Mouse (Mus musculus): ENCODE measurements around the gene Gm9.
"Not testable (repeated sequence)": the region's sequence is repeated elsewhere in the genome, so short reads cannot be mapped to it uniquely, and the experiment has no call there.

- TF ChIP-seq POLR2A (IDR thresholded peaks at IDR 0.05; ENCODE audit: insufficient read depth, low read length); EP300 (IDR thresholded peaks at IDR 0.05; ENCODE audit: insufficient read depth, low read depth, low read length); CTCF (IDR thresholded peaks at IDR 0.05; ENCODE audit: low read depth, low read length): not testable (repeated sequence)
Measured at GRCm38 (mm10) chrX:37184401-37184800, 26.4 kb downstream of the Gm9 start.

Measured in ES-Bruce4 (cell line).